Mouse (Mus musculus): ENCODE data around the gene Sord.

DNA sequence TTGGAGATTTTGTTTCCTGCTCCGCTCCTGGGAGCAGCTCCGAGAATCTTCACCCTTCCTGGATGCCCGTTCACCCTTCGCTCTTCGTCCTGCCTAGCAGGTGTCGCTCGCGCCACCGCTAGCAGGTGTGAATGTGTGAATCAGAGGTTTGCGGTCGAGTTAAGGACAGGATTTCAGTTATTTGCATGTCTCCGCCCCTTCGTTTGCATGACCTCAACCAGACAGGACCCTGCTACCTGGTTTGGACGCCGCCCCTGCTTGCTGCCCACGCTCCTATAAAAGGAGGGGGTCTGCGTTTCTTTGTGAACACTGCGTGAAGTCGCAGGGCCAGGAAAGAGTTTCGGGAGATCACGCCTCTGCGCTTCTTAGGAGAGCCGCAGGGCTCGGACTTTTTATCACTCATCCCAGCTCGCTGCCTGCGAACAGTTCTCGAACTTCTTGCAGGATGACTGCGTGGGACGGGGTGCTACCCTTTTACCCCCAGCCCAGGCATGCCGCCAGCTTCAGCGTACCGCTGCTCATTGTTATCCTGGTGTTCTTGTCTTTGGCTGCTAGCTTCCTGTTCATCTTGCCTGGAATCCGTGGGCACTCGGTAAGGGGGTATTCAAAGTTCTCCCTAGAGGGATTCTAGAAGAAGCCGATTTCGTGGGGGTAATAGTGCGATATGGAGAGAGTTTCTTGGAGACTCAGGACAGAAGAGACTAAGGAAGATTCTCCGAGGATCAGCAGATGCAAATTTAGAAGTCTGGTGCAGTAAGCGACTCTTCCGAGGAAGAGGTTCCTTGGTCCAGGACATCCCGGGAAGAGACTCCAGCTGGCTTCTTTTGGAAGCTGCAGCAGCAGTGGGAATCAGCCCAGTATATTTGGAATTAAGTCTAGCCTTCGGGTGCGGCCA is 64.3 kb downstream of the Sord start, which contains the start of gene Duoxa2:
- no peak for TF ChIP-seq POLR2A (IDR thresholded peaks at IDR 0.05; ENCODE audit: insufficient read depth, low read depth, low read length)
- TF ChIP-seq CTCF (IDR thresholded peaks at IDR 0.05; ENCODE audit: insufficient read depth, low read depth, low read length), result no peak
